Mouse (Mus musculus) bone marrow, adult 2 months (tissue): ENCODE measurements around the gene E330009J07Rik.

Experiments
- CTCF ChIP-seq: fragments of 200-500 bp; IDR thresholded peaks from 2 replicates; pipeline ENCODE4 v1.5.1; 2011; ENCODE audit warnings: low read length, control low read depth; ENCODE audit not compliant: control insufficient read depth, insufficient read depth
- POLR2A ChIP-seq: fragments of 200-500 bp; IDR thresholded peaks from 2 replicates; pipeline ENCODE4 v1.6.1; 2011; ENCODE audit warnings: low read depth, mild to moderate bottlenecking, control low read depth, low read length, borderline replicate concordance; ENCODE audit not compliant: control insufficient read depth

- TF ChIP-seq CTCF (no peak), POLR2A (no peak)
Measured at GRCm38 (mm10) chr6:40434697-40435096, 1.2 kb downstream of the E330009J07Rik start.
